ENCODE assay signal across 20 mouse cellular contexts in genomic region chr14:79465623-79466022, GRCm38 (mm10). TPM values are rescaled to one million over a fixed set of nuclear protein-coding genes. Genes with fewer than 3 reads are reported as not detected.
DNase-seq lines count a peak whose midpoint lies in the region; ATAC-seq and TF ChIP-seq lines count a peak whose summit lies in the region.
"Had no signal": no experiment of that assay in that cellular context is flagged by ENCODE, and none has a peak within 500 bp of the region (broad histone marks: within the 10 kb centered on the region; RNA-seq: fewer than 3 reads in every experiment).

No protein-coding gene starts in this region.

- WGBS in forebrain, postnatal 0 days, result 91% methylated on average over 1 of the region's 1 CpGs
- 93% methylated on average over 1 of the region's 1 CpGs for WGBS in forebrain, embryonic 10.5 days

- H3K9ac ChIP-seq in forebrain, postnatal 0 days, result no peak overlapping the region
- H3K9ac ChIP-seq: embryonic facial prominence, embryonic 12.5 days; heart, embryonic 13.5 days; hindbrain, embryonic 13.5 days; neural tube, embryonic 13.5 days had no signal

- no peak for ATAC-seq in forebrain, postnatal 0 days
- ATAC-seq in megakaryocyte progenitor cell, adult 5-6 weeks (replicated peaks; ENCODE audit: poor library complexity), result peak; percentile 31; the same call in 1 of the 2 replicates

- no peak overlapping the region for H3K4me2 ChIP-seq in forebrain, postnatal 0 days (ENCODE audit: low read depth)
- H3K4me2 ChIP-seq: embryonic facial prominence, embryonic 12.5 days; heart, embryonic 13.5 days; hindbrain, embryonic 13.5 days; midbrain, embryonic 11.5 days; neural tube, embryonic 13.5 days had no signal

- H3K27ac ChIP-seq in forebrain, postnatal 0 days (ENCODE audit: low read depth, low read length), result no peak overlapping the region
- H3K27ac ChIP-seq in forebrain, embryonic 10.5 days, result no peak overlapping the region
- H3K27ac ChIP-seq in layer of hippocampus, adult 2 months, result no peak overlapping the region
- H3K27ac ChIP-seq: embryonic facial prominence, embryonic 12.5 days; heart, embryonic 13.5 days; hindbrain, embryonic 13.5 days; neural tube, embryonic 13.5 days had no signal

- peak; percentile 22; the same call in 1 of the 2 replicates for TF ChIP-seq CTCF in forebrain, postnatal 0 days (IDR thresholded peaks at IDR 0.05; ENCODE audit: low read depth)
- TF ChIP-seq CTCF in layer of hippocampus, adult 2 months (conservative IDR thresholded peaks at IDR 0.05), result peak; percentile 53

- H3K36me3 ChIP-seq in forebrain, postnatal 0 days (ENCODE audit: insufficient read depth), result peaks cover 66% of the 10 kb centered on the region
- peaks cover 94% of the 10 kb centered on the region for H3K36me3 ChIP-seq in forebrain, embryonic 10.5 days (replicated peaks)

- H3K4me1 ChIP-seq in forebrain, postnatal 0 days (ENCODE audit: insufficient read depth), result no peaks in the 10 kb centered on the region
- H3K4me1 ChIP-seq in forebrain, embryonic 10.5 days, result no peaks in the 10 kb centered on the region
- H3K4me1 ChIP-seq: embryonic facial prominence, embryonic 12.5 days; heart, embryonic 13.5 days; hindbrain, embryonic 13.5 days; neural tube, embryonic 13.5 days had no signal

- H3K9me3 ChIP-seq in forebrain, postnatal 0 days (ENCODE audit: low read length), result no peaks in the 10 kb centered on the region
- no peaks in the 10 kb centered on the region for H3K9me3 ChIP-seq in forebrain, embryonic 10.5 days
- H3K9me3 ChIP-seq: embryonic facial prominence, embryonic 12.5 days; heart, embryonic 13.5 days; hindbrain, embryonic 13.5 days; neural tube, embryonic 13.5 days had no signal

- no peaks in the 10 kb centered on the region for H3K27me3 ChIP-seq in forebrain, postnatal 0 days (ENCODE audit: insufficient read depth, low read length)
- no peaks in the 10 kb centered on the region for H3K27me3 ChIP-seq in forebrain, embryonic 10.5 days (ENCODE audit: poor library complexity, severe bottlenecking)
- H3K27me3 ChIP-seq: embryonic facial prominence, embryonic 12.5 days; heart, embryonic 13.5 days; hindbrain, embryonic 13.5 days; neural tube, embryonic 13.5 days had no signal

- no peak overlapping the region for H3K4me3 ChIP-seq in forebrain, postnatal 0 days (ENCODE audit: low read depth, low read length)
- H3K4me3 ChIP-seq in forebrain, embryonic 10.5 days, result no peak overlapping the region
- no peak overlapping the region for H3K4me3 ChIP-seq in layer of hippocampus, adult 2 months
- H3K4me3 ChIP-seq: embryonic facial prominence, embryonic 12.5 days; erythroblast, embryonic 14.5 days; heart, embryonic 13.5 days; hindbrain, embryonic 13.5 days; neural tube, embryonic 13.5 days had no signal

- no peak for DNase-seq in forebrain, postnatal 0 days
- no peak for DNase-seq in forebrain, embryonic 10.5 days (ENCODE audit: extremely low spot score, low spot score)
- no peak for DNase-seq in layer of hippocampus, adult 2 months (ENCODE audit: low spot score in 2 of 2)
- DNase-seq in layer of hippocampus, adult 11-12 months (ENCODE audit: low spot score), result no peak
- peak; percentile 67 for DNase-seq in 416B (ENCODE audit: low read depth)
- DNase-seq in layer of hippocampus, adult 8-10 months (ENCODE audit: low spot score in 2 of 2), result no peak
- DNase-seq: adrenal gland, postnatal 14 days; B cell, adult 2 months; cerebellum, adult 9-11 months; kidney, adult 2 months; kidney, postnatal 25 days; right cerebral cortex, adult 18-20 months; thymus, postnatal 14 days had no signal

RNA-seq across cellular contexts. Expression of gene Kbtbd6, which starts 14.0 kb away (rescaled TPM):
- 1.5 and 3.7 TPM in 2 replicates for total RNA-seq in forebrain, postnatal 0 days (2014; rRNA removed)
- polyA plus RNA-seq in forebrain, postnatal 0 days (2015; fragmentation: Nextera tagmentation; extraction: Ambion mirVana), result 1.0 and 1.2 TPM in 2 replicates
- polyA plus RNA-seq in forebrain, embryonic 10.5 days (2016; fragmentation: Nextera tagmentation; extraction: Ambion mirVana), result 5.3 and 5.7 TPM in 2 replicates
- 1 to 10 TPM in 1 of 2 experiments, under 1 TPM in 1; 0.91 to 1.2 TPM for total RNA-seq in layer of hippocampus, adult 2 months (2021)
- 4.7 and 5.7 TPM in 2 replicates for total RNA-seq in megakaryocyte progenitor cell, adult 5-6 weeks (2015)
- total RNA-seq in megakaryocyte progenitor cell, adult 5-6 weeks (2017), result 5.1 and 6.6 TPM in 2 replicates
- total RNA-seq in layer of hippocampus, adult 8-10 months (2022), result 1 to 10 TPM in 3 of 4 experiments, under 1 TPM in 1; 0.89 to 1.2 (median 1.1) TPM

RNA-seq across cellular contexts. Expression of gene Elf1, which starts 15.4 kb away (rescaled TPM):
- total RNA-seq in forebrain, postnatal 0 days (2014; rRNA removed), result 5.1 and 8.9 TPM in 2 replicates
- polyA plus RNA-seq in forebrain, postnatal 0 days (2015; fragmentation: Nextera tagmentation; extraction: Ambion mirVana), result 1.6 and 2.3 TPM in 2 replicates
- polyA plus RNA-seq in forebrain, embryonic 10.5 days (2016; fragmentation: Nextera tagmentation; extraction: Ambion mirVana), result 3.8 TPM in 2 replicates
- total RNA-seq in layer of hippocampus, adult 2 months (2021), result 1 to 10 TPM; 4.6 to 4.8 TPM
- 96.8 and 98.3 TPM in 2 replicates for total RNA-seq in megakaryocyte progenitor cell, adult 5-6 weeks (2015)
- 178 and 189 TPM in 2 replicates for total RNA-seq in megakaryocyte progenitor cell, adult 5-6 weeks (2017)
- 1 to 10 TPM; 4.2 to 7.9 (median 6.2) TPM for total RNA-seq in layer of hippocampus, adult 8-10 months (2022)

RNA-seq across cellular contexts. Expression of gene Wbp4, which starts 15.7 kb away (rescaled TPM):
- total RNA-seq in forebrain, postnatal 0 days (2014; rRNA removed), result 43.1 and 44.8 TPM in 2 replicates
- polyA plus RNA-seq in forebrain, postnatal 0 days (2015; fragmentation: Nextera tagmentation; extraction: Ambion mirVana), result 46.3 and 50.6 TPM in 2 replicates
- polyA plus RNA-seq in forebrain, embryonic 10.5 days (2016; fragmentation: Nextera tagmentation; extraction: Ambion mirVana), result 45.6 and 51.5 TPM in 2 replicates
- total RNA-seq in layer of hippocampus, adult 2 months (2021), result 10 to 100 TPM; 50.4 to 52.8 TPM
- total RNA-seq in megakaryocyte progenitor cell, adult 5-6 weeks (2015), result 33.6 and 34.2 TPM in 2 replicates
- 50.2 and 84.2 TPM in 2 replicates for total RNA-seq in megakaryocyte progenitor cell, adult 5-6 weeks (2017)
- total RNA-seq in layer of hippocampus, adult 8-10 months (2022), result 10 to 100 TPM; 47.9 to 53.4 (median 48.8) TPM

RNA-seq across cellular contexts. Expression of gene Kbtbd7, which starts 39.3 kb away (rescaled TPM):
- 34.2 and 40.7 TPM in 2 replicates for total RNA-seq in forebrain, postnatal 0 days (2014; rRNA removed)
- 10.7 and 13.7 TPM in 2 replicates for polyA plus RNA-seq in forebrain, postnatal 0 days (2015; fragmentation: Nextera tagmentation; extraction: Ambion mirVana)
- 11.2 and 11.7 TPM in 2 replicates for polyA plus RNA-seq in forebrain, embryonic 10.5 days (2016; fragmentation: Nextera tagmentation; extraction: Ambion mirVana)
- 10 to 100 TPM; 39.9 to 44.0 TPM for total RNA-seq in layer of hippocampus, adult 2 months (2021)
- total RNA-seq in megakaryocyte progenitor cell, adult 5-6 weeks (2015), result 15.7 and 16.9 TPM in 2 replicates
- 14.3 and 14.9 TPM in 2 replicates for total RNA-seq in megakaryocyte progenitor cell, adult 5-6 weeks (2017)
- 10 to 100 TPM; 38.4 to 44.3 (median 41.1) TPM for total RNA-seq in layer of hippocampus, adult 8-10 months (2022)
